Mouse (Mus musculus): Measurements from ENCODE around the gene Mtmr4.

Gene Mtmr4

DNA sequence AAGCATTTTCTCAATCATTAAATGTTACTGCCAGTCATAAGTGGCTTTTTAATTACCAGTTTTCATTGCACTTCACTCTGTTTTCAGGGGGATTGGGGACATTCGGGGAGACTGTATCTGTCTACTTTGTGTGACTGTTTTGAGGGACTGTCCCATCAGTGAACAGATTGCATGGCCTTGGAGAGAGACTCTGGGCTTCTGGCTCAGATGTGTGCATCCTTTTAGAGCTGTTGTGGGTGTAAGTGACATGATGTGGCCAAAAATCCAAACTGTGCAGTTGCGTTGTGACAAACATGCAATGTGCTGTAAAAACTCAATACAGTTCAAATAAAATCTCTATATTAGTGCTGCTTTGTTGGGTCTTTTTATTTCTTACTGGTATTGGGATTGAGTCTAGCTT lies 24.0 kb downstream of the Mtmr4 start:
- no peak for DNase-seq

GRCm38 (mm10) chr11:87616790-87617474 lies 25.0 kb downstream of the Mtmr4 start, which contains the start of gene Hsf5:
Gene Hsf5, plus strand, starts transcription at chr11:87617164.
- DNase-seq = no peak

- DNase-seq = no peak
Measured at GRCm38 (mm10) chr11:87617606-87618005, 25.6 kb downstream of the Mtmr4 start.

DNA sequence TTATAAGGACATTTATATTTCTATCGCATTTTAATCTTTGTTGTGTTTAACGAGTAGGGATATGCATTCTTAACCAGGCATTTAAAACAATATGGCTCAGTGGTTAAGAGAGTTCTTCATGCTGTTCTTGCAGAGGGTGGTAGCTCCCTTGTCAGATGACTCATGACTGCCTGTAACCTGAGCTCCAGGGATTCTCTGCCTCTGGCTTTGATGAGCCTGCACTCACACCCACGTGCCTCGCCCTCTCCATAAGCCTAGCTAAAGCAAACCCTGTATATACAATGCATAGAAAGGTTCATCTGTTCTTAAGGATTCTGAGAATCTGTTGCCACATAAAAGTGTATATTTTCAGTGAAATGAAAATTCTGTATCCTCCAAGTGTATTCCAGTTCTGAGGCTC lies 31.2 kb downstream of the Mtmr4 start:
- no peak for DNase-seq

- peak; percentile 56 for DNase-seq
Measured at GRCm38 (mm10) chr11:87629859-87630258, 37.9 kb downstream of the Mtmr4 start.

DNA sequence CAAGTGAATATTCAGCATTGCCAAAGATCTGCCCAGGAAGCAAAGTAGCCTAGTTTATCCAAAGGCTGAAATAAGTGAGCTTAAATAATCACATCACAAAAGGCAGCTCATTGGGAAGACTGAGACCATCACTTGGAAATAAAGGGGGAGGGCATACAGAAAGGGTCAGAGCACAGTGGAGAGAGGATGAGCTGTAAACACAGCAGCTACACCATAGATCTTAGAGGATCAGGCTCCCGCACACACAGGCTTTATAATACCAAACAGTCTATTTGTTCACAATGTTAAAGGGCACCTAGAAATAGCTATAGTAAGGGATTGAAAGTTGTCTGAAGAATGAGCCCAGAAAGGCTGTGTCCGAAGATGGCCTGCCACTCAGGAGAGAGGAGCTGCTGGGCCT lies 46.8 kb downstream of the Mtmr4 start:
- DNase-seq = no peak

- DNase-seq = peak; percentile 77
Measured at GRCm38 (mm10) chr11:87639206-87639605, 47.2 kb downstream of the Mtmr4 start.

- no peak for DNase-seq
Measured at GRCm38 (mm10) chr11:87642865-87643264, 50.9 kb downstream of the Mtmr4 start.

DNA sequence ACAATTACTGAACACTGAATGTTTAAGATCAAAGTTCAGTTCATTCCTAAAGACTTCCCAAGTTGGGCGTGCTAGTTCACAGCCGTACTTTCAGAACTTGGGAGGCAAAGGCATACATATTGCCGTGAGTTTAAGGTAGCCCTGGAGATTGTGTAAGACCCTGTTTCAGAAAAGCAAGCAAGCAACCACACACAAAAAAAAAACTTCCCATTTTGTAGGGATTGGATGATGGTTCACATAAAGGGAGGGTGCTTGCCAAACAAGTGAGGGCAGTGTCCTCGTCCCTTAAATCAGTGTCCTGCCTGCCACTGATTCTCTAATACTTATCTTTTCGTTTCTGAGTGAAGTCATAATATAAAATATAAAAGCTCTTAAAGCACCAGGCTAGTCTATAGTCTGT lies 62.7 kb downstream of the Mtmr4 start:
- no peak for DNase-seq

GRCm38 (mm10) chr11:87659216-87659615 lies 67.3 kb downstream of the Mtmr4 start:
- DNase-seq = no peak

- DNase-seq = peak; percentile 91
Measured at GRCm38 (mm10) chr11:87662407-87662806, 70.4 kb downstream of the Mtmr4 start, which contains the start of gene Rnf43. Gene Rnf43, plus strand, starts transcription at chr11:87662722.

- no peak for DNase-seq
Measured at GRCm38 (mm10) chr11:87662822-87663221, 70.9 kb downstream of the Mtmr4 start.

DNA sequence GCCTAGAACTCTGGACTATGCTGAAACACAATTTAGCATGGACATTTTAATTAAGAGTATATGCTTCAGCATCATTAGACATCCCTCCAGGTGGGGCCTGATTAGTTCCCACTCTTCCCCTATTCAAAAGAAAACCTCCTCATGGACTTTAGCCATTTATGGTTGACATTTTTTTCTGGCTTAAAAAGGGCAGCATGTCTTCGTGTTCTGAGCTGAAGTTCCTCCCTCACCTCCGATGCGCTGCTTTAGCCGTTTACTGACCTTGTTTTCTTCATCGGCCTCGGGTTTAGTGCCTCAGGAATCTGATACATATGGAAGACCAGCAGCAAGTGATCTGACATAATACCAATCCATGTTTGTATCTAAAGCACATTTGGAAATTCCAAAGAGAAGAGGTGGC lies 72.0 kb downstream of the Mtmr4 start:
- no peak for DNase-seq

- no peak for DNase-seq
Measured at GRCm38 (mm10) chr11:87664521-87664920, 72.6 kb downstream of the Mtmr4 start.

DNA sequence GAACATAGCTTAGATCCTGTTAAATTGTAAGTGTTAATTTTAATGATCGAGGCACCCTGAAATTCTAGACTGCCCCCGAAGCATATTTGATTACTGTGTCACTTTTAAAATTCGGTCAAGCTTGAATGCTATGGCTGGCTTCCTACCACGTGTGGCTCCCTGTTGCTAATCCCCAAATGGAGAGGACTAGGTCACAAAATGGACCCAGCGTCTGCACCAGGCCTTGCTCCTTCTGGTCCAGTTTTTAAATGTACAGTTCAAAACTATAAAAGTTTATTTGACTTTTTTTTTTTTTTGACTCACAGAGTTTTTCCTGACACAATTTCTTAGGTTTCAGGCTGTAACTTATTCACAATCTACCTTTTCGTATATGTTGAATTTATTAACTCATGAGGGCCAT lies 73.3 kb downstream of the Mtmr4 start:
- DNase-seq = no peak

DNA sequence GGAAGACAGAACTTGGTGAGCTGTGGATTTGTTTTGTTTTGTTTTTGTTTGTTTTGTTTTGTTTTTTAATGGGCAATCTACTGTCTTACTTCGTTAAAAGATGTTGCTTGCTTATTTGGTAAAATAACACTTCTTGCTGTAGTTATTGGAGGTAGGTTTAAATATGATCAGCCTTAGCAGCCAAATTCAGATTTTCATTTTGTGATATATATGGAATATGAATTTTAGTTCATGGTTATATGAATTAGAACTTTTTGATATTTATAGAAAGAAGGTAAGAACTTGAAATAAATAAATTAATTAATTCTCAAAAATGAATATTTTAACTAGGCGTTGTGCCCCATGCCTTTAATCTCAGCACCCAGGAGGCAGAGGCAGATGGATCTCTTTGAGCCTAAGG lies 73.7 kb downstream of the Mtmr4 start:
- no peak for DNase-seq

Measured in kidney, postnatal 14 days (tissue).